13 mouse cellular contexts compared by ENCODE assay signal in the genomic region with DNA sequence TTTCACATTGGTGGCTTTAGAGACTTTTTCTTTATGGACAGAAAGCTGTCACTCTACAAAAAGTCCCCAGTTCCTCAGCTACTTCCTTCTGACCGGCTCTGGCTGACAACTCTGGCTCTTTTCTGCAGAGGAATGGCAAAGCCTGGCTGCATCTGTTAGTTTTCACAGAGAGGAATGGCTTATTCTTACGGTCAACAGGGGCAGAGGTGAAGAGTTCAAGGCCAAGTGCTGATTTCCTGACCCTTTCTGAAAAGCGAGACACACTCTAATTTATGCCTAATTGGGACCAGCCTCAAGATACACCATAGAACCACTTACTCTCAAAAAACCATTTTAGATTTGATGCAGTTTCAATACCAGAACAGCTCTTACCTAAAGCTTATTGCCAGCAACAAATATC. TPM values are rescaled to one million over a fixed set of nuclear protein-coding genes. Genes with fewer than 3 reads are reported as not detected.
A peak's percentile ranks its signal among the peaks of the same experiment; 100 is the strongest.
DNase-seq lines count a peak whose midpoint lies in the region; ATAC-seq and TF ChIP-seq lines count a peak whose summit lies in the region.
"Had no signal": no experiment of that assay in that cellular context is flagged by ENCODE, and none has a peak within 500 bp of the region (broad histone marks: within the 10 kb centered on the region; RNA-seq: fewer than 3 reads in every experiment).

No protein-coding gene starts in this region.

- no peak for ATAC-seq in midbrain, embryonic 15.5 days (replicated peaks)
- no peak for ATAC-seq in hindbrain, postnatal 0 days
- no peak for ATAC-seq in stomach, postnatal 0 days (ENCODE audit: low FRiP score, low TSS enrichment)
- no peak for ATAC-seq in forebrain, embryonic 11.5 days (replicated peaks; ENCODE audit: low FRiP score)
- ATAC-seq: activated CD4-positive, CD25-positive, alpha-beta regulatory T cell, adult 4 months had no signal

- H3K27me3 ChIP-seq in midbrain, embryonic 10.5 days (ENCODE audit: low read depth, poor library complexity, severe bottlenecking) = no peaks in the 10 kb centered on the region
- H3K27me3 ChIP-seq in midbrain, embryonic 15.5 days (replicated peaks) = no peaks in the 10 kb centered on the region
- H3K27me3 ChIP-seq in hindbrain, postnatal 0 days (ENCODE audit: insufficient read depth, low read length) = no peaks in the 10 kb centered on the region
- H3K27me3 ChIP-seq in stomach, postnatal 0 days (ENCODE audit: control insufficient read depth, insufficient read depth, low read length) = no peaks in the 10 kb centered on the region
- no peaks in the 10 kb centered on the region for H3K27me3 ChIP-seq in forebrain, embryonic 11.5 days (ENCODE audit: control insufficient read depth, insufficient read depth, low read length)
- H3K27me3 ChIP-seq: midbrain, embryonic 12.5 days had no signal

- DNase-seq in heart, adult 11 months = peak; percentile 59
- no peak for DNase-seq in heart, postnatal 4 days
- DNase-seq in midbrain, embryonic 10.5 days (ENCODE audit: low spot score) = no peak
- DNase-seq in hindbrain, postnatal 0 days (ENCODE audit: low spot score) = no peak
- DNase-seq in stomach, postnatal 0 days (ENCODE audit: low spot score) = no peak
- DNase-seq in forebrain, embryonic 11.5 days (ENCODE audit: low spot score) = no peak
- DNase-seq in cerebellum, adult 9-10 months = no peak
- DNase-seq: cerebellum, adult 9-11 months; left cerebral cortex, postnatal 4 days; thymus, adult 18-20 months had no signal

- no peak overlapping the region for H3K4me3 ChIP-seq in midbrain, embryonic 10.5 days
- no peak overlapping the region for H3K4me3 ChIP-seq in midbrain, embryonic 15.5 days
- H3K4me3 ChIP-seq in hindbrain, postnatal 0 days (ENCODE audit: low read length) = no peak overlapping the region
- no peak overlapping the region for H3K4me3 ChIP-seq in stomach, postnatal 0 days (ENCODE audit: low read depth, low read length)
- H3K4me3 ChIP-seq in forebrain, embryonic 11.5 days (ENCODE audit: low read depth, low read length) = no peak overlapping the region
- H3K4me3 ChIP-seq: midbrain, embryonic 12.5 days had no signal

- TF ChIP-seq EP300 in stomach, postnatal 0 days (optimal IDR thresholded peaks at IDR 0.05) = no peak

- H3K9ac ChIP-seq in midbrain, embryonic 15.5 days = no peak overlapping the region
- H3K9ac ChIP-seq in hindbrain, postnatal 0 days (replicated peaks; ENCODE audit: low read length) = no peak overlapping the region
- no peak overlapping the region for H3K9ac ChIP-seq in stomach, postnatal 0 days (ENCODE audit: low read length)
- H3K9ac ChIP-seq in forebrain, embryonic 11.5 days (ENCODE audit: low read length) = no peak overlapping the region
- H3K9ac ChIP-seq: midbrain, embryonic 12.5 days had no signal

- 41% methylated on average over 3 of the region's 3 CpGs for WGBS in midbrain, embryonic 10.5 days
- WGBS in midbrain, embryonic 15.5 days = 40% methylated on average over 3 of the region's 3 CpGs
- WGBS in hindbrain, postnatal 0 days = 32% methylated on average over 3 of the region's 3 CpGs
- 37% methylated on average over 3 of the region's 3 CpGs for WGBS in stomach, postnatal 0 days
- 33% methylated on average over 3 of the region's 3 CpGs for WGBS in forebrain, embryonic 11.5 days

- peaks cover 13% of the 10 kb centered on the region; the same call in 1 of the 2 replicates for H3K36me3 ChIP-seq in midbrain, embryonic 10.5 days
- H3K36me3 ChIP-seq in midbrain, embryonic 15.5 days (replicated peaks) = no peaks in the 10 kb centered on the region
- H3K36me3 ChIP-seq in hindbrain, postnatal 0 days (ENCODE audit: insufficient read depth, low read length) = no peaks in the 10 kb centered on the region
- no peaks in the 10 kb centered on the region for H3K36me3 ChIP-seq in stomach, postnatal 0 days (ENCODE audit: control insufficient read depth, insufficient read depth, low read length)
- no peaks in the 10 kb centered on the region for H3K36me3 ChIP-seq in forebrain, embryonic 11.5 days (ENCODE audit: control insufficient read depth, insufficient read depth, low read length)

- no peak for TF ChIP-seq CTCF in hindbrain, postnatal 0 days (IDR thresholded peaks at IDR 0.05; ENCODE audit: low read depth)
- TF ChIP-seq CTCF in stomach, postnatal 0 days (IDR thresholded peaks at IDR 0.05; ENCODE audit: low read depth) = no peak

- no peak overlapping the region for H3K4me2 ChIP-seq in midbrain, embryonic 15.5 days
- H3K4me2 ChIP-seq in hindbrain, postnatal 0 days (ENCODE audit: low read depth, low read length) = no peak overlapping the region
- H3K4me2 ChIP-seq in stomach, postnatal 0 days (replicated peaks; ENCODE audit: low read depth) = no peak overlapping the region
- no peak overlapping the region for H3K4me2 ChIP-seq in forebrain, embryonic 11.5 days (ENCODE audit: low read depth, low read length, severe bottlenecking)
- H3K4me2 ChIP-seq: midbrain, embryonic 12.5 days had no signal

- peaks cover 34% of the 10 kb centered on the region for H3K4me1 ChIP-seq in midbrain, embryonic 10.5 days
- H3K4me1 ChIP-seq in midbrain, embryonic 15.5 days = peaks cover 25% of the 10 kb centered on the region
- H3K4me1 ChIP-seq in hindbrain, postnatal 0 days (ENCODE audit: insufficient read depth, low read length) = peaks cover 3% of the 10 kb centered on the region; the same call in 1 of the 2 replicates
- 0 out of 2 replicates have a peak, but pooled peaks cover 2% of the 10 kb centered on the region for H3K4me1 ChIP-seq in stomach, postnatal 0 days (replicated peaks; ENCODE audit: control insufficient read depth, insufficient read depth)
- H3K4me1 ChIP-seq in forebrain, embryonic 11.5 days (replicated peaks; ENCODE audit: control insufficient read depth, insufficient read depth, low read length) = peaks cover 18% of the 10 kb centered on the region

- peak overlapping the region; percentile 75; the same call in 1 of the 2 replicates for H3K27ac ChIP-seq in midbrain, embryonic 10.5 days (replicated peaks)
- no peak overlapping the region for H3K27ac ChIP-seq in midbrain, embryonic 15.5 days
- H3K27ac ChIP-seq in hindbrain, postnatal 0 days = peak overlapping the region; percentile 72; the same call in 1 of the 2 replicates
- 0 out of 2 replicates have a peak overlapping the region, but pooled peaks have one; percentile 24 for H3K27ac ChIP-seq in stomach, postnatal 0 days (replicated peaks)
- no peak overlapping the region for H3K27ac ChIP-seq in forebrain, embryonic 11.5 days (ENCODE audit: low read depth, low read length)

- H3K9me3 ChIP-seq in midbrain, embryonic 10.5 days (replicated peaks) = no peaks in the 10 kb centered on the region
- H3K9me3 ChIP-seq in midbrain, embryonic 15.5 days = no peaks in the 10 kb centered on the region
- no peaks in the 10 kb centered on the region for H3K9me3 ChIP-seq in hindbrain, postnatal 0 days (ENCODE audit: low read length)
- no peaks in the 10 kb centered on the region for H3K9me3 ChIP-seq in stomach, postnatal 0 days (ENCODE audit: control insufficient read depth, low read length)
- H3K9me3 ChIP-seq in forebrain, embryonic 11.5 days (ENCODE audit: control insufficient read depth, low read length) = no peaks in the 10 kb centered on the region
- H3K9me3 ChIP-seq: midbrain, embryonic 12.5 days had no signal

RNA-seq across cellular contexts. Expression of a gene that starts 57.8 kb away (rescaled TPM):
- total RNA-seq in heart, postnatal 4 days (2021) = 10 to 100 TPM; 32.7 to 34.1 TPM
- polyA plus RNA-seq in midbrain, embryonic 10.5 days (2016; fragmentation: Nextera tagmentation; extraction: Ambion mirVana) = 8.4 and 11.5 TPM in 2 replicates
- polyA plus RNA-seq in midbrain, embryonic 15.5 days (2015; fragmentation: Nextera tagmentation; extraction: Ambion mirVana) = 39.3 and 43.6 TPM in 2 replicates
- 89.5 and 105 TPM in 2 replicates for total RNA-seq in hindbrain, postnatal 0 days (2014; rRNA removed)
- polyA plus RNA-seq in hindbrain, postnatal 0 days (2015; fragmentation: Nextera tagmentation; extraction: Ambion mirVana) = 22.3 and 23.3 TPM in 2 replicates
- polyA plus RNA-seq in stomach, postnatal 0 days (2015; fragmentation: Nextera tagmentation; extraction: Ambion mirVana) = 10.0 TPM in 2 replicates
- polyA plus RNA-seq in forebrain, embryonic 11.5 days (2014; fragmentation: Nextera tagmentation; extraction: Ambion mirVana) = 16.0 and 20.3 TPM in 2 replicates

Comparison
In these comparisons a context has a peak if more than half of its experiments do, and no peak if none do; other contexts are left out.
1. H3K27ac ChIP-seq: peak in midbrain, embryonic 10.5 days (single experiment), hindbrain, postnatal 0 days (single experiment) and stomach, postnatal 0 days (single experiment); none in midbrain, embryonic 15.5 days (single experiment) and forebrain, embryonic 11.5 days (single experiment).